19 mouse cellular contexts compared by ENCODE assay signal in the genomic region with DNA sequence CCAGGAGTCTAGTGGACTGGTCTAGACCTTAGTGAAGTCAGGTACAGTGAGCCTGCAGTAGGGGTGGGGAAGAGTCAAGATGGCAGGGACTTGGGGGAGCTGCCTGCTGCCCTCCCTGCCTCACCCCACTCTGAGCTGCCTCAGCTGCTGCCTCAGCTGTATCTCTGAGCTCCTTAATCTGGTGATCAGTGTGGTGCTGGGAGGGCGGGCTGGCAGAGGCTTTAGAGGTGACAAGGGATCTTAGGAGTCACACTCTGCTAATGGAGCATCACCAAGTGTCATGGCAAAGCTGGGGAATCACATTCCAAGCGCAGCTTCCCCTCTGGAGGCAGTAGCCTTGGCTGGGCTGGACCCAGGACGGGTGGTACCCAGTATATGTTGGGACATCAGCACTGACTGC.
DNase-seq lines count a peak whose midpoint lies in the region; ATAC-seq and TF ChIP-seq lines count a peak whose summit lies in the region.
"Had no signal": no experiment of that assay in that cellular context is flagged by ENCODE, and none has a peak within 500 bp of the region (broad histone marks: within the 10 kb centered on the region; RNA-seq: fewer than 3 reads in every experiment).

No protein-coding gene starts in this region.

- no peak for TF ChIP-seq POLR2A in olfactory bulb, adult 2 months (IDR thresholded peaks at IDR 0.05; ENCODE audit: insufficient read depth, low read depth, low read length)

- H3K9ac ChIP-seq in hindbrain, embryonic 12.5 days, result peak overlapping the region; percentile 43; the same call in 1 of the 2 replicates
- H3K9ac ChIP-seq in midbrain, embryonic 13.5 days (replicated peaks), result no peak overlapping the region
- H3K9ac ChIP-seq: embryonic facial prominence, embryonic 12.5 days; limb, embryonic 12.5 days; liver, embryonic 14.5 days had no signal

- H3K4me3 ChIP-seq in hindbrain, embryonic 12.5 days, result no peak overlapping the region
- no peak overlapping the region for H3K4me3 ChIP-seq in midbrain, embryonic 13.5 days (replicated peaks)
- H3K4me3 ChIP-seq in olfactory bulb, adult 2 months (ENCODE audit: insufficient read depth, low read depth, low read length), result no peak overlapping the region
- H3K4me3 ChIP-seq: embryonic facial prominence, embryonic 12.5 days; heart, embryonic 10.5 days; limb, embryonic 12.5 days had no signal

- H3K4me2 ChIP-seq in hindbrain, embryonic 12.5 days (replicated peaks), result no peak overlapping the region
- no peak overlapping the region for H3K4me2 ChIP-seq in midbrain, embryonic 13.5 days (replicated peaks)
- H3K4me2 ChIP-seq: embryonic facial prominence, embryonic 12.5 days; limb, embryonic 12.5 days had no signal

- peaks cover 23% of the 10 kb centered on the region for H3K27me3 ChIP-seq in hindbrain, embryonic 12.5 days
- H3K27me3 ChIP-seq in midbrain, embryonic 13.5 days, result peaks cover 15% of the 10 kb centered on the region; the same call in 1 of the 2 replicates

- 35% methylated on average over 3 of the region's 3 CpGs for WGBS in hindbrain, embryonic 12.5 days
- WGBS in midbrain, embryonic 13.5 days, result 16% methylated on average over 3 of the region's 3 CpGs
- WGBS in olfactory bulb, adult 2 months, result 26% methylated on average over 3 of the region's 3 CpGs

- H3K4me1 ChIP-seq in hindbrain, embryonic 12.5 days, result peaks cover 85% of the 10 kb centered on the region
- peaks cover 94% of the 10 kb centered on the region for H3K4me1 ChIP-seq in midbrain, embryonic 13.5 days (replicated peaks)
- H3K4me1 ChIP-seq in olfactory bulb, adult 2 months (ENCODE audit: control insufficient read depth, insufficient read depth, low read length), result peaks cover 60% of the 10 kb centered on the region

- TF ChIP-seq CTCF in olfactory bulb, adult 2 months (IDR thresholded peaks at IDR 0.05; ENCODE audit: insufficient read depth, low read depth, low read length), result peak; percentile 7; the same call in 1 of the 2 replicates

- peak; percentile 67 for DNase-seq in retina, postnatal 1 day
- no peak for DNase-seq in retina, embryonic 14.5 days (ENCODE audit: low spot score)
- DNase-seq in lung, postnatal 25 days (ENCODE audit: low spot score), result no peak
- no peak for DNase-seq in layer of hippocampus, adult 8-10 months (ENCODE audit: low spot score in 2 of 2)
- DNase-seq: cerebellum, adult 11 months; cerebellum, postnatal 36 days; gastrocnemius, postnatal 36 days; kidney, adult 11 months; kidney, postnatal 36 days; thymus, adult 2 months had no signal

- H3K27ac ChIP-seq in hindbrain, embryonic 12.5 days, result peak overlapping the region; percentile 98
- H3K27ac ChIP-seq in midbrain, embryonic 13.5 days, result peak overlapping the region; percentile 97
- H3K27ac ChIP-seq in olfactory bulb, adult 2 months (ENCODE audit: insufficient read depth, low read depth, low read length), result peak overlapping the region; percentile 55
- H3K27ac ChIP-seq: embryonic facial prominence, embryonic 12.5 days; heart, embryonic 10.5 days; limb, embryonic 12.5 days; liver, embryonic 14.5 days had no signal

- no peak for ATAC-seq in hindbrain, embryonic 12.5 days (ENCODE audit: low FRiP score)
- no peak for ATAC-seq in midbrain, embryonic 13.5 days
- no peak for ATAC-seq in frontal cortex, adult (ENCODE audit: low TSS enrichment)
- ATAC-seq: lung, postnatal 0 days had no signal

- peaks cover 35% of the 10 kb centered on the region for H3K36me3 ChIP-seq in hindbrain, embryonic 12.5 days
- H3K36me3 ChIP-seq in midbrain, embryonic 13.5 days, result peaks cover 27% of the 10 kb centered on the region
- H3K36me3 ChIP-seq: embryonic facial prominence, embryonic 12.5 days; heart, embryonic 10.5 days; limb, embryonic 12.5 days had no signal

- no peaks in the 10 kb centered on the region for H3K9me3 ChIP-seq in hindbrain, embryonic 12.5 days (replicated peaks)
- no peaks in the 10 kb centered on the region for H3K9me3 ChIP-seq in midbrain, embryonic 13.5 days
- H3K9me3 ChIP-seq: embryonic facial prominence, embryonic 12.5 days; heart, embryonic 10.5 days; limb, embryonic 12.5 days had no signal
